Mouse (Mus musculus) cerebellum, adult 2 months (tissue): ENCODE data around the gene 6030408B16Rik. TPM values are rescaled to one million over a fixed set of nuclear protein-coding genes. Genes with fewer than 3 reads are reported as not detected.

Experiments used
- DNase-seq, 2 experiments: peaks; one replicate each; pipeline ENCODE4 v3.0.0; 2021
- H3K27ac ChIP-seq: fragments of 200-500 bp; 2 replicates; pipeline ENCODE4 v1.5.1; 2012; ENCODE audit warnings: low read length, control low read depth, inconsistent platforms; ENCODE audit not compliant: insufficient read depth
- H3K27me3 ChIP-seq: fragments of 200-500 bp; 2 replicates; pipeline ENCODE4 v1.6.1; 2012; ENCODE audit warnings: inconsistent platforms, mild to moderate bottlenecking, low read length, moderate library complexity; ENCODE audit not compliant: control insufficient read depth, insufficient read depth
- H3K4me1 ChIP-seq: fragments of 200-500 bp; 2 replicates; pipeline ENCODE4 v1.6.1; 2011; ENCODE audit warnings: low read length; ENCODE audit not compliant: control insufficient read depth, insufficient read depth
- H3K4me3 ChIP-seq: fragments of 200-500 bp; replicated peaks from 2 replicates; pipeline ENCODE3; 2011; ENCODE audit warnings: mild to moderate bottlenecking, low read depth, low read length, control low read depth; ENCODE audit not compliant: insufficient read depth
- CTCF ChIP-seq: fragments of 200-500 bp; IDR thresholded peaks from 2 replicates; pipeline ENCODE4 v1.5.1; 2011; ENCODE audit warnings: low read depth, mild to moderate bottlenecking, control low read depth, low read length, moderate library complexity, borderline replicate concordance; ENCODE audit not compliant: insufficient read depth
- POLR2A ChIP-seq: fragments of 200-500 bp; IDR thresholded peaks from 2 replicates; pipeline ENCODE4 v1.6.1; 2011; ENCODE audit warnings: low read length, control low read depth, borderline replicate concordance; ENCODE audit not compliant: insufficient read depth
- WGBS: fragments of 180-500 bp; shearing (Covaris S2); methylation state at CpG from one replicate; pipeline ENCODE4 v1.1.7; 2018; 5-methylcytosine and 5-hydroxymethylcytosine counted together
- polyA plus RNA-seq: library from polyadenylated mRNA; depleted of rRNA; stranded (reverse); fragments of >200 nt; gene quantifications from 2 replicates; pipeline ENCODE4 v1.2.3, GENCODE M21; 2012

The 6030408B16Rik gene
- polyA plus RNA-seq, 1 experiment: 0.15 TPM

GRCm38 (mm10) chr15:101286129-101286770 is 6.8 kb upstream of the 6030408B16Rik start:
- Histone ChIP-seq H3K27me3 (no peaks in the 10 kb centered on the region), H3K4me1 (peaks cover 2% of the 10 kb centered on the region; the same call in 1 of the 2 replicates), H3K27ac (no peak overlapping the region), H3K4me3 (no peak overlapping the region)
- DNase-seq: no peak
- 57% methylated on average over 9 of the region's 9 CpGs for WGBS
- TF ChIP-seq CTCF (peak; percentile 40), POLR2A (no peak)

DNA sequence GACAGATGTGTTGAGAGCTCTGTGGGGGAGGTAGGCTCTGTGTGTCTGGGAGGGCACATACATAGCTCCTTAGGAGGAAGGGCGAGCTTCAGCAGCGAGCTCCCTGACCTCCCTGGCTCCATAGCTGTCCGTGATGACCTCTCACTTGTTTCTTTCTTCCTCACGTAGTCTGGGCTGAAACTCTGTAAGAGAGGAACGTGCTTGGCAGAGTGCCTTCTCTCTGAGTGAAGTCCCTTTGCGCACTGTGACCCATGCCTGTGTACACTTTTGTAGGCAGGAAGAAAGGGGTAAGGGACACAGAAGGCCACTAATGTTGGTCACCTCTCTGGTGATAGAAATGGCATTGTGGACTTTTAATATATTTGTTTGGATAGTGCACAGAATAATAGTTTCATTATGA is 5.7 kb upstream of the 6030408B16Rik start:
- DNase-seq: no peak
- no peak for TF ChIP-seq CTCF
- TF ChIP-seq POLR2A: no peak
- Histone ChIP-seq H3K4me3 (no peak overlapping the region), H3K4me1 (peaks cover 2% of the 10 kb centered on the region; the same call in 1 of the 2 replicates), H3K27me3 (no peaks in the 10 kb centered on the region), H3K27ac (no peak overlapping the region)
- 74% methylated on average over 6 of the region's 6 CpGs for WGBS

DNA sequence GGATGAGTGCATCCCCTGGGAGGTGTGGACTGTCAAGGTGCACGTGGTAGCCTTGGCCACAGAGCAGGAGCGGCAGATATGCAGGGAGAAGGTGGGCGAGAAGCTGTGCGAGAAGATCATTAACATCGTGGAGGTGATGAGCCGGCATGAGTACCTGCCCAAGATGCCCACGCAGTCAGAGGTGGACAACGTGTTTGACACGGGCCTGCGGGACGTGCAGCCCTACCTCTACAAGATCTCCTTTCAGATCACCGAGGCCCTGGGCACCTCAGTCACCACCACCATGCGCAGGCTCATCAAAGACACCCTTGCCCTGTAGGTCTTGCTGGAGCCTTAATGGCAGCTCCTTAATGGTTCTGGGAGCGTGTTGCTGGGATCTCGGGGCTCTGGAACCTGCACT is 2.7 kb upstream of the 6030408B16Rik start:
- no peak overlapping the region for H3K27ac ChIP-seq
- H3K27me3 ChIP-seq: no peaks in the 10 kb centered on the region
- WGBS: 94% methylated on average over 15 of the region's 15 CpGs

GRCm38 (mm10) chr15:101292012-101292411 is 1.0 kb upstream of the 6030408B16Rik start:
- Histone ChIP-seq H3K4me1 (no peaks in the 10 kb centered on the region), H3K27ac (no peak overlapping the region), H3K27me3 (no peaks in the 10 kb centered on the region), H3K4me3 (no peak overlapping the region)
- 56% methylated on average over 3 of the region's 3 CpGs for WGBS
- no peak for DNase-seq
- TF ChIP-seq CTCF (no peak), POLR2A (no peak)

More for the DNA sequence above, 2.7 kb upstream of the 6030408B16Rik start:
- Histone ChIP-seq H3K4me3 (no peak overlapping the region), H3K4me1 (no peaks in the 10 kb centered on the region; the same call in 1 of the 2 replicates)
- DNase-seq: no peak
- TF ChIP-seq CTCF: no peak

GRCm38 (mm10) chr15:101294028-101294894 is 1.2 kb downstream of the 6030408B16Rik start:
- WGBS: 55% methylated on average over 16 of the region's 16 CpGs

DNA sequence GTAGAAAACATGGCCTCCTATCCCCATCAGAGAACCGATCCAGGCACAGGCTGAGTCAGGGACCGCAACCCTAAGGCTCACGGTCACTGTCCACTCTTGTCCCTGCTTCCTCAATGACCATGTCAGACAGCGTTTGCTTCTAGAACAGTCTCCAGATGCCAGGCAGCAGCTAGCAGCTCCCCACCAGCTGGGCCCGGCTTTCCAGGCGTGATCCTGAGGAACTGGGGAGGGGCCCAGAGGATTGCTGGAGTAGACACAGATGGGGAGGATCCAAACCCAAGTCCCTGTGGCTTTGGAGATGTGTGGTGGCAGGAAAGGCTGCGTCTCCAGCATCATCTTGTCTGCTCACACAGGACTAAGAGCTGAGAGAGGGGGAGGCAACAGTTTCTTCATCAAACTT is 2.1 kb downstream of the 6030408B16Rik start:
- no peak overlapping the region for H3K27ac ChIP-seq
- no peak for DNase-seq
- no peak for TF ChIP-seq POLR2A
- 60% methylated on average over 7 of the region's 7 CpGs for WGBS
- H3K4me1 ChIP-seq: no peaks in the 10 kb centered on the region
- no peak overlapping the region for H3K4me3 ChIP-seq
- H3K27me3 ChIP-seq: no peaks in the 10 kb centered on the region

More at GRCm38 (mm10) chr15:101294028-101294894, 1.2 kb downstream of the 6030408B16Rik start:
- Histone ChIP-seq H3K4me3 (no peak overlapping the region), H3K27me3 (no peaks in the 10 kb centered on the region), H3K27ac (no peak overlapping the region), H3K4me1 (no peaks in the 10 kb centered on the region)
- TF ChIP-seq POLR2A: no peak
- TF ChIP-seq CTCF: no peak
- no peak for DNase-seq

- no peaks in the 10 kb centered on the region for H3K27me3 ChIP-seq
- H3K4me1 ChIP-seq: no peaks in the 10 kb centered on the region
- no peak overlapping the region for H3K27ac ChIP-seq
- DNase-seq: no peak
- no peak overlapping the region for H3K4me3 ChIP-seq
- 95% methylated on average over 10 of the region's 10 CpGs for WGBS
- TF ChIP-seq CTCF: no peak
- TF ChIP-seq POLR2A: no peak
Observed at GRCm38 (mm10) chr15:101295616-101296015, 2.6 kb downstream of the 6030408B16Rik start.

DNA sequence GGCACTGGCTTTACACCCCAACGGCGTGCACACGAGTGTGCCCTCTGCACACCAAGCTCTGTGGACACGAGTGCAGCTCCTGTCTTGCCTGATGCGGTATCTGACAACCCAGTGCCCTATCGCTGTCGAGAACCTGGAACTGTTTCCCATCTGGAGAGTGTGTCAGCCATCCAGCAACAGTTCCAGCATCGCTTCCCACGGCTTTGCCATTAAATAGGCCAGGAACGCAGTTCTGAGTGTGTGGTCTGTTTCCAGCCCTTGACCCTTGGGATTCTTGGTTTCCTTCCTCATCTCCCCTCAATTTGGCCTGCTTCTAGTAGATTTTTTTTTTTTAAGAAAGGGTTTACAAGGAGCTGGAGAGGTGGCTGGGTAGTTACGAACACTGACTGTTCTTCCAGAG is 3.1 kb downstream of the 6030408B16Rik start:
- no peak overlapping the region for H3K4me3 ChIP-seq
- no peak overlapping the region for H3K27ac ChIP-seq
- H3K4me1 ChIP-seq: no peaks in the 10 kb centered on the region
- DNase-seq: no peak
- H3K27me3 ChIP-seq: no peaks in the 10 kb centered on the region
- WGBS: 87% methylated on average over 11 of the region's 11 CpGs
- TF ChIP-seq POLR2A (no peak), CTCF (no peak)
